Mouse (Mus musculus): ENCODE measurements around the gene Acp2. TPM values are rescaled to one million over a fixed set of nuclear protein-coding genes. Genes with fewer than 3 reads are reported as not detected.
A peak's percentile ranks its signal among the peaks of the same experiment; 100 is the strongest.

Acp2 gene
- polyA plus RNA-seq, 1 experiment from 2014 or later: 38.6 TPM

- peaks cover 16% of the 10 kb centered on the region for H3K4me1 ChIP-seq (replicated peaks; ENCODE audit: control insufficient read depth, insufficient read depth, low read length)
- WGBS: under 1% methylated on average over 48 of the region's 52 CpGs
- peak overlapping the region; percentile 53 for H3K4me3 ChIP-seq (ENCODE audit: low read depth, low read length)
- H3K4me2 ChIP-seq (replicated peaks; ENCODE audit: low read depth, low read length): peak overlapping the region; percentile 99
- 0 out of 2 replicates have a peak, but pooled peaks cover 3% of the 10 kb centered on the region for H3K36me3 ChIP-seq (ENCODE audit: control insufficient read depth, insufficient read depth, low read length)
- ATAC-seq (ENCODE audit: low FRiP score): peak; percentile 53
- H3K9ac ChIP-seq (ENCODE audit: low read depth, low read length): peak overlapping the region; percentile 59
- peak; percentile 72 for DNase-seq (ENCODE audit: low spot score)
- no peak overlapping the region for H3K27ac ChIP-seq (ENCODE audit: low read depth, low read length)
- H3K27me3 ChIP-seq (ENCODE audit: control insufficient read depth, insufficient read depth, low read length): peaks cover 13% of the 10 kb centered on the region
- no peaks in the 10 kb centered on the region for H3K9me3 ChIP-seq (ENCODE audit: control insufficient read depth, low read length)
Observed at GRCm38 (mm10) chr2:91256256-91257125, 53.8 kb downstream of the Acp2 start.

- H3K27me3 ChIP-seq (ENCODE audit: control insufficient read depth, insufficient read depth, low read length): peaks cover 13% of the 10 kb centered on the region
- H3K4me1 ChIP-seq (replicated peaks; ENCODE audit: control insufficient read depth, insufficient read depth, low read length): peaks cover 16% of the 10 kb centered on the region
- H3K36me3 ChIP-seq (ENCODE audit: control insufficient read depth, insufficient read depth, low read length): 0 out of 2 replicates have a peak, but pooled peaks cover 3% of the 10 kb centered on the region
- H3K4me2 ChIP-seq (replicated peaks; ENCODE audit: low read depth, low read length): peak overlapping the region; percentile 99
- peak overlapping the region; percentile 53 for H3K4me3 ChIP-seq (ENCODE audit: low read depth, low read length)
- H3K9me3 ChIP-seq (ENCODE audit: control insufficient read depth, low read length): no peaks in the 10 kb centered on the region
- H3K9ac ChIP-seq (ENCODE audit: low read depth, low read length): peak overlapping the region; percentile 59
- WGBS: under 1% methylated on average over 22 of the region's 22 CpGs
- peak; percentile 75 for ATAC-seq (ENCODE audit: low FRiP score)
- DNase-seq (ENCODE audit: low spot score): no peak
- H3K27ac ChIP-seq (ENCODE audit: low read depth, low read length): no peak overlapping the region; the same call in 1 of the 2 replicates
Observed at GRCm38 (mm10) chr2:91257126-91257980, 54.7 kb downstream of the Acp2 start.

- ATAC-seq (ENCODE audit: low FRiP score) (no peak), DNase-seq (ENCODE audit: low spot score) (no peak)
- Histone ChIP-seq H3K36me3 (ENCODE audit: control insufficient read depth, insufficient read depth, low read length) (0 out of 2 replicates have a peak, but pooled peaks cover 3% of the 10 kb centered on the region), H3K4me3 (ENCODE audit: low read depth, low read length) (peak overlapping the region; percentile 53; the same call in 1 of the 2 replicates), H3K4me2 (replicated peaks; ENCODE audit: low read depth, low read length) (peak overlapping the region; percentile 99), H3K27ac (ENCODE audit: low read depth, low read length) (no peak overlapping the region), H3K9ac (ENCODE audit: low read depth, low read length) (no peak overlapping the region), H3K4me1 (replicated peaks; ENCODE audit: control insufficient read depth, insufficient read depth, low read length) (peaks cover 16% of the 10 kb centered on the region), H3K27me3 (ENCODE audit: control insufficient read depth, insufficient read depth, low read length) (peaks cover 13% of the 10 kb centered on the region), H3K9me3 (ENCODE audit: control insufficient read depth, low read length) (no peaks in the 10 kb centered on the region)
- WGBS: 78% methylated on average over 5 of the region's 5 CpGs
Observed at GRCm38 (mm10) chr2:91258054-91258453, 55.4 kb downstream of the Acp2 start.

- WGBS: 62% methylated on average over 1 of the region's 1 CpGs
- ATAC-seq (ENCODE audit: low FRiP score): no peak
- Histone ChIP-seq H3K27ac (ENCODE audit: low read depth, low read length) (no peak overlapping the region), H3K9me3 (ENCODE audit: control insufficient read depth, low read length) (no peaks in the 10 kb centered on the region), H3K36me3 (ENCODE audit: control insufficient read depth, insufficient read depth, low read length) (0 out of 2 replicates have a peak, but pooled peaks cover 3% of the 10 kb centered on the region), H3K4me2 (replicated peaks; ENCODE audit: low read depth, low read length) (no peak overlapping the region), H3K27me3 (ENCODE audit: control insufficient read depth, insufficient read depth, low read length) (peaks cover 13% of the 10 kb centered on the region), H3K4me3 (ENCODE audit: low read depth, low read length) (no peak overlapping the region), H3K4me1 (replicated peaks; ENCODE audit: control insufficient read depth, insufficient read depth, low read length) (peaks cover 16% of the 10 kb centered on the region), H3K9ac (ENCODE audit: low read depth, low read length) (no peak overlapping the region)
- no peak for DNase-seq (ENCODE audit: low spot score)
Observed at GRCm38 (mm10) chr2:91258830-91259229, 56.1 kb downstream of the Acp2 start.

GRCm38 (mm10) chr2:91259493-91259892 is 56.8 kb downstream of the Acp2 start:
- WGBS: 90% methylated on average over 1 of the region's 1 CpGs
- peaks cover 12% of the 10 kb centered on the region for H3K27me3 ChIP-seq (ENCODE audit: control insufficient read depth, insufficient read depth, low read length)
- H3K9me3 ChIP-seq (ENCODE audit: control insufficient read depth, low read length): no peaks in the 10 kb centered on the region
- H3K4me3 ChIP-seq (ENCODE audit: low read depth, low read length): no peak overlapping the region
- ATAC-seq (ENCODE audit: low FRiP score) (no peak), DNase-seq (ENCODE audit: low spot score) (no peak)
- 0 out of 2 replicates have a peak, but pooled peaks cover 3% of the 10 kb centered on the region for H3K36me3 ChIP-seq (ENCODE audit: control insufficient read depth, insufficient read depth, low read length)
- H3K4me1 ChIP-seq (replicated peaks; ENCODE audit: control insufficient read depth, insufficient read depth, low read length): peaks cover 16% of the 10 kb centered on the region
- no peak overlapping the region for H3K9ac ChIP-seq (ENCODE audit: low read depth, low read length)
- no peak overlapping the region for H3K27ac ChIP-seq (ENCODE audit: low read depth, low read length)
- H3K4me2 ChIP-seq (replicated peaks; ENCODE audit: low read depth, low read length): no peak overlapping the region

Other genes starting within 250 kb of the Acp2 start
- gene Rapsn, start 167.3 kb upstream of the Acp2 start, polyA plus RNA-seq (2014; fragmentation: Nextera tagmentation; extraction: Ambion mirVana): 0.60 and 1.4 TPM in 2 replicates
- 376 and 394 TPM in 2 replicates for gene Psmc3, start 148.9 kb upstream of the Acp2 start, polyA plus RNA-seq (2014; fragmentation: Nextera tagmentation; extraction: Ambion mirVana)
- gene Slc39a13, start 132.5 kb upstream of the Acp2 start, polyA plus RNA-seq (2014; fragmentation: Nextera tagmentation; extraction: Ambion mirVana): 16.4 and 17.9 TPM in 2 replicates
- gene Spi1, start 120.5 kb upstream of the Acp2 start, polyA plus RNA-seq (2014; fragmentation: Nextera tagmentation; extraction: Ambion mirVana): 2.6 and 3.0 TPM in 2 replicates
- not detected in 2 replicates for gene Mybpc3, start 84.7 kb upstream of the Acp2 start, polyA plus RNA-seq (2014; fragmentation: Nextera tagmentation; extraction: Ambion mirVana)
- 18.6 and 23.7 TPM in 2 replicates for gene Madd, start 19.0 kb upstream of the Acp2 start, polyA plus RNA-seq (2014; fragmentation: Nextera tagmentation; extraction: Ambion mirVana)
- gene Nr1h3, start 51 bp upstream of the Acp2 start, polyA plus RNA-seq (2014; fragmentation: Nextera tagmentation; extraction: Ambion mirVana): 0.89 and 1.2 TPM in 2 replicates
- gene Ddb2, start 34.1 kb downstream of the Acp2 start, polyA plus RNA-seq (2014; fragmentation: Nextera tagmentation; extraction: Ambion mirVana): 6.2 and 8.6 TPM in 2 replicates
- gene Pacsin3, start 53.1 kb downstream of the Acp2 start, polyA plus RNA-seq (2014; fragmentation: Nextera tagmentation; extraction: Ambion mirVana): 16.4 and 17.3 TPM in 2 replicates
- gene Arfgap2, start 62.1 kb downstream of the Acp2 start, polyA plus RNA-seq (2014; fragmentation: Nextera tagmentation; extraction: Ambion mirVana): 66.1 and 78.9 TPM in 2 replicates
- 102 and 104 TPM in 2 replicates for gene 1110051M20Rik, start 241.8 kb downstream of the Acp2 start, polyA plus RNA-seq (2014; fragmentation: Nextera tagmentation; extraction: Ambion mirVana)

All from hindbrain, embryonic 11.5 days (tissue).